Mouse (Mus musculus): Measurements from ENCODE around the gene Padi6. TPM values are rescaled to one million over a fixed set of nuclear protein-coding genes. Genes with fewer than 3 reads are reported as not detected.

Padi6 gene
- polyA plus RNA-seq, 1 experiment from 2014 or later, result not detected

DNA sequence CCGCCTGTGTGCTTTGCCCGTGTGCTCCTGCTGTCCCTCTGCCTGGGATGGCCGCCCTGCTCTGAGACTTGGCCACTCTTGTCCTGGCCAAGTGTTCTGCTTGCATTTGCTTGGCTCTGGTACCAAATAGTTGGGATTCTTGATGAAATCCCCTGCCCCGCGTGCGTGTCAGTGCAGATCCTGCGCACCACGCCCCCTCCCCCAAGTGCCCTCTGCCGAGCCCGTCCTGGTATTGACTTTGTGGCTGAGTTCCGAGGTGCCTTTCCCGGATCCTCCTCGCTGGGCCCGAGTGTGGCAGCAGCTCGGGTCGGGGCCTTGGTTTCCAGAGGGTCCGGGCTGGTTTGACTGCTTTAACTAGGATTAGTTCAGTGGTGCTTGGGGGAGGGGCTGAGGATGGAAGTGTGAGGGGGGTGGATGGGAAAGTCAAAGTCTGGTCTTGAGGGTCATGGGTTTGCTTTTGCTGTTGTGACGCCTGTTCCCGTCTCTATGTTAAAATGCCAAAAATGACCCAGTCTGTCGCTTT lies 20.4 kb downstream of the Padi6 start:
- ATAC-seq (ENCODE audit: low FRiP score, low read depth), result no peak
- no peak overlapping the region for H3K4me2 ChIP-seq (replicated peaks)
- peaks cover 63% of the 10 kb centered on the region for H3K36me3 ChIP-seq
- H3K4me1 ChIP-seq, result peaks cover 8% of the 10 kb centered on the region; the same call in 1 of the 2 replicates
- no peak overlapping the region for H3K4me3 ChIP-seq
- H3K27me3 ChIP-seq, result no peaks in the 10 kb centered on the region
- H3K9me3 ChIP-seq, result no peaks in the 10 kb centered on the region
- no peak overlapping the region for H3K27ac ChIP-seq (replicated peaks)
- H3K9ac ChIP-seq (replicated peaks), result no peak overlapping the region
- WGBS, result 84% methylated on average over 20 of the region's 20 CpGs

DNA sequence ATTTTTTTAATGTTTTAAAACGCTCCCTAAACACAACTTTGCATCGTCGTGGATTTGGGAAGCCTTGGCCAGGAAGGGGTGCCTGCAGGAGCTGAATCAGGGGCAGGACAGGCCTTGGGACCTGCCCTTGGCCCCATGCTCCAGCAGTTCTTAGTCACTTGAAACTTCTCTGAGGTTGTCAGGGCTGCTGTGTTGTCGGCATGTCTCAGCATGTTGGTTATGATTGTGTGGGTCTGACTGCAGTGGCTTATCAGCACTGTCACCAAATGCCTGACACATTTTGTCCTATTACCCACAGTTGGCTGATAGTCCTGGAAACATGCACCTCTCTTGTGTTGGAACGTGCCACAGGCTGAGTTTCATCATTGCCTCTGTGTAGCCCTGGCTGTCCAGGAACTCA lies 22.4 kb downstream of the Padi6 start:
- ATAC-seq (ENCODE audit: low FRiP score, low read depth), result no peak
- H3K9me3 ChIP-seq, result no peaks in the 10 kb centered on the region
- H3K27me3 ChIP-seq, result no peaks in the 10 kb centered on the region
- H3K9ac ChIP-seq (replicated peaks), result no peak overlapping the region
- peaks cover 8% of the 10 kb centered on the region; the same call in 1 of the 2 replicates for H3K4me1 ChIP-seq
- 92% methylated on average over 5 of the region's 5 CpGs for WGBS
- no peak overlapping the region for H3K4me3 ChIP-seq
- peaks cover 82% of the 10 kb centered on the region for H3K36me3 ChIP-seq
- no peak overlapping the region for H3K27ac ChIP-seq (replicated peaks)
- H3K4me2 ChIP-seq (replicated peaks), result no peak overlapping the region

DNA sequence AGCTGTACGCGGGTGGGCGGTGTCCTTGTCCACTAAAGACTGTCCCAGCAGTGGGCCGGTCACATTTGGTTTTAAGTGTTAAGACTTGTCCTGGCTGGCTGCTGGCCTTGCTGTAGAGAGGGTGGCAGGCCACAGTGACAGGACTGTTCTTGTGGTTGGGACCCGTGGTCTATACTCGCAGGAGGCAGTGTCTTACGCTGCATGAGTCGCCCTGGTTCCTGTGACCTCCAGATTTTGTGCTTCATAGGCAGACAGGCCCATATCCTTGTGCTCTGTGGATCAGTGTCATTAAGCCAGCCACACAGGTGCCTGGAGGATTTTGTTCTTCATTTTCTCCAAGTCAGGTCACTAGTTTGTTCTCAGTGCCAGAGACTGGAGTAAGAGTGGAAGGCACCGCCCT lies 24.0 kb downstream of the Padi6 start:
- H3K27me3 ChIP-seq, result no peaks in the 10 kb centered on the region
- peaks cover 12% of the 10 kb centered on the region for H3K4me1 ChIP-seq
- WGBS, result 97% methylated on average over 9 of the region's 9 CpGs
- H3K4me3 ChIP-seq, result no peak overlapping the region
- H3K4me2 ChIP-seq (replicated peaks), result no peak overlapping the region
- H3K36me3 ChIP-seq, result peaks cover 95% of the 10 kb centered on the region
- H3K9me3 ChIP-seq, result no peaks in the 10 kb centered on the region
- no peak overlapping the region for H3K9ac ChIP-seq (replicated peaks)
- ATAC-seq (ENCODE audit: low FRiP score, low read depth), result no peak
- H3K27ac ChIP-seq (replicated peaks), result no peak overlapping the region

DNA sequence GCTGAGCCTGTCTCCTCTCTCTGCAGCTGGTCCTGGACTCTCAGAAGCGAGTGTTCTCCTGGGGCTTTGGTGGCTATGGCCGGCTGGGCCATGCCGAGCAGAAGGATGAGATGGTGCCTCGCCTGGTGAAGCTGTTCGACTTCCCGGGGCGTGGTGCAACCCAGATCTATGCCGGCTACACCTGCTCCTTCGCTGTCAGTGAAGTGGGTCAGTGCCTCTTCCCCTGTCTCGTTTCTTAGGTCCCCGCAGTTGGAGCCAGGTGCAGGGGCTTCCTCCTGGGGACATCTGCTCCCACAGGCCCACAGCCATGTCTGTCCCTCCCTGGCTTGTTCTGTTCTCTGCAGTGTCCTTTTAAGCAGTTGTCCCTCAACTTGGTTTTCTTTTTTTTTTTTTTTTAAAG lies 25.4 kb downstream of the Padi6 start:
- Histone ChIP-seq H3K9ac (replicated peaks) (no peak overlapping the region), H3K9me3 (no peaks in the 10 kb centered on the region), H3K27ac (replicated peaks) (no peak overlapping the region), H3K4me1 (peaks cover 26% of the 10 kb centered on the region), H3K4me2 (replicated peaks) (no peak overlapping the region), H3K4me3 (no peak overlapping the region), H3K27me3 (no peaks in the 10 kb centered on the region), H3K36me3 (peaks cover 95% of the 10 kb centered on the region)
- 93% methylated on average over 11 of the region's 11 CpGs for WGBS
- ATAC-seq (ENCODE audit: low FRiP score, low read depth), result no peak

DNA sequence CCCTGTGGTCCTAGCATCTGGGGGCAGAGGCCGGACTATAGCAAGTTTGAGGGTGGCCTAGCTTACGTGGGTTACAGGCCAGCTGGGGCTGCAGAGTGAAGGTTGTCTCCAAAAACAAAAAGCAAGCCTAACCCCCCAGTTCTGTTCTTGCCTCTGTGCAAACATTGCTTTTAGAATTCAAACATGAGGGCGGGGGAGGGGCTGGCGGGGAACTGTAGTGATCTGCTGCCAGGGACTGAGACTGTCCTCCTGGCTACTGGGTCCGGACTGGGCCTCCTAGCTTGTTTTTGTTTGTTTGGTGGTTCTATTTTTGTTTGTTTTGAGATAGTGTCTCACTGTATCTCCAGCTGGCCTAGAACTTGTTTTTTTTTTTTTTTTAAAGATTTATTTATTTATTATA lies 27.9 kb downstream of the Padi6 start:
- ATAC-seq (ENCODE audit: low FRiP score, low read depth), result no peak
- H3K4me3 ChIP-seq, result no peak overlapping the region
- H3K27me3 ChIP-seq, result no peaks in the 10 kb centered on the region
- no peak overlapping the region for H3K27ac ChIP-seq (replicated peaks)
- H3K36me3 ChIP-seq, result peaks cover 94% of the 10 kb centered on the region
- H3K9ac ChIP-seq (replicated peaks), result no peak overlapping the region; the same call in 1 of the 2 replicates
- 82% methylated on average over 5 of the region's 5 CpGs for WGBS
- peaks cover 34% of the 10 kb centered on the region for H3K4me1 ChIP-seq
- no peaks in the 10 kb centered on the region for H3K9me3 ChIP-seq
- H3K4me2 ChIP-seq (replicated peaks), result no peak overlapping the region

DNA sequence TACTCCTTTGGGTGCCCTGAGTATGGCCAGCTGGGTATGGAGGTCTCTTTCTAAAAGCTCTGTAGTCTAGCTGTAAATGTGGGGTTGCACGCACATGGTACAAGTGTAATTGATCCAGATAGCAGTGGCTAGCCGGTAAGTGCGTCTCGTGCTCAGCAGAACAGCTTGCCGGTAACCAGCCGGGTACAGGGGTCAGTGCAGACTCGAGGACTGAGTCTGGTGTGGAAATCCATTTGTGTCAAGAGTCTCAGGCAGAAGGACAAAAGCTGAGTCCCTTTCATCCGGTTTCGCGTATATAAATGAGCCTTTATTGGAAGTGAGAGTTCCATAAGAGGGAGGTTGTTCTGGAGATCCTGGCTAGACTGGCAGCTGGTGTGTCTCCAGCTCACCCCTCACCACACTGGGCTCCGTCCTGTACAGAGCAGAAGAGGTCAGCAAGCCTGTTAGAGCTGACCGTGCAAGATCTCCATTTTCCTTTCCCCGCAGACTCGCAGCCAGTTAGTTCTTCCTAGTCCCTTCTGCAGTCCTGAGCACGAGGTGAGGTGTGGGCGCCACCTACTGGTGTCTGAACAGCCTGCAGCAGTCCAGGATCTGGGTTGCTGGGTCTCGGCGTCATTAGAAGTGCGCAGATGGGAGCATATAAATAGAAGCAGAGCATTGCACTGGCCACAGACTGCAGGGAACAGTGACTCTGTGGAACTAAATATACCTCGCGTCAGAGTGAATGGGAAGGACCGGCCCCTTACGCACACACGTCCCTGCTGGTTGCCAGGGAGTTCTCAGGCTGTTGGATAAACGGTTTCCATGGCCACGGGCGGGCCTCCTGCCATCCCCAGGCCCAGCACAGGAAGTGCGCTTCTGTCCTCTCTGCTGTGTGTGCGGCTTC lies 28.7 kb downstream of the Padi6 start:
- peaks cover 37% of the 10 kb centered on the region for H3K4me1 ChIP-seq

DNA sequence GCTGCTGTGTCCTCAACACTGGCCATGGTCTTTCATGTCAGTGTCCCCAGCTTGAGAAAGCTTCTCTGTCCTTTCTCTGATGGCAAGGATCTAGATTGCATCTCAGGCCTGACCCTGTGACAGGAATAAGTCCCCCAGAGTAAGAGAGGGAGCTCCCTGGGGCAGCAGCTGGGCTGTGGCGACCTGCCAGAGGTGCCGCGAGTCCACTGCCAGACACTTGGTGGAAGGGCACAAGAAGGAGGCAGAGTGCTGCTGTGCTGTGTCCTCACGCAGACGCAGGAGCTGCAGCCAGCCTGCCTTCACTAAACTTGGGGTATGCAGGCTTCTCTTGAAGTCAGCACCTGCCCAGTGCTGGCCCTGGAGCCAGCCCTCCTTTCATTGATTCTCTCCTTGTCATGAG lies 31.1 kb downstream of the Padi6 start:
- WGBS, result 93% methylated on average over 5 of the region's 5 CpGs
- Histone ChIP-seq H3K9ac (replicated peaks) (no peak overlapping the region), H3K27me3 (no peaks in the 10 kb centered on the region), H3K4me1 (peaks cover 47% of the 10 kb centered on the region), H3K36me3 (peaks cover 96% of the 10 kb centered on the region), H3K9me3 (no peaks in the 10 kb centered on the region), H3K4me3 (no peak overlapping the region), H3K27ac (replicated peaks) (no peak overlapping the region; the same call in 1 of the 2 replicates), H3K4me2 (replicated peaks) (no peak overlapping the region)
- ATAC-seq (ENCODE audit: low FRiP score, low read depth), result no peak

More for the DNA sequence above, 28.7 kb downstream of the Padi6 start:
- no peaks in the 10 kb centered on the region for H3K9me3 ChIP-seq
- H3K9ac ChIP-seq (replicated peaks), result no peak overlapping the region
- 38% methylated on average over 29 of the region's 29 CpGs for WGBS
- H3K36me3 ChIP-seq, result peaks cover 94% of the 10 kb centered on the region
- H3K27me3 ChIP-seq, result no peaks in the 10 kb centered on the region
- peak overlapping the region; percentile 77 for H3K27ac ChIP-seq (replicated peaks)
- no peak overlapping the region for H3K4me2 ChIP-seq (replicated peaks)
- peak; percentile 75 for ATAC-seq (ENCODE audit: low FRiP score, low read depth)
- H3K4me3 ChIP-seq, result no peak overlapping the region

DNA sequence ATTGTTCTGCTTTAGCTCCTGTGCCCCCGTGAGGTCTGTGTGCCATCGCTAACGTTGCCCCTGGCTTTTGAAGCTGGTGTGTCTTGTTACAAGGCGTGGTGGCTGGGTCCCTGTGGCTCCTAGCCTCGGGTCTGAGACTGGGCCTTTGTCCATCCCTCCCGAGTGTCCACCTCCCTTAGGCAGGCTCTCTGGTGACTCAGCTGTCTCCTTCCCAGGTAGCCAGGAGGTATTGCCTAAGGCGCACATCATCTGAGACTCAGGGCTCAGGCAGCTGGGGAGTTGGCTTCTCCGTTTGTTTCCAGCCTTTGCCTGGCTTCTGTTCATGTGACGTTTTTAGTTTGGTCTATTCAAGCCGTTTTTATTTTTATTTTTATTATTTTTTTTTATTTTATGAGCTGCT lies 31.7 kb downstream of the Padi6 start:
- Histone ChIP-seq H3K4me2 (replicated peaks) (no peak overlapping the region), H3K27ac (replicated peaks) (no peak overlapping the region), H3K4me1 (peaks cover 49% of the 10 kb centered on the region), H3K9ac (replicated peaks) (no peak overlapping the region), H3K27me3 (no peaks in the 10 kb centered on the region), H3K4me3 (no peak overlapping the region), H3K9me3 (no peaks in the 10 kb centered on the region), H3K36me3 (peaks cover 96% of the 10 kb centered on the region)
- ATAC-seq (ENCODE audit: low FRiP score, low read depth), result no peak
- WGBS, result 80% methylated on average over 10 of the region's 10 CpGs

DNA sequence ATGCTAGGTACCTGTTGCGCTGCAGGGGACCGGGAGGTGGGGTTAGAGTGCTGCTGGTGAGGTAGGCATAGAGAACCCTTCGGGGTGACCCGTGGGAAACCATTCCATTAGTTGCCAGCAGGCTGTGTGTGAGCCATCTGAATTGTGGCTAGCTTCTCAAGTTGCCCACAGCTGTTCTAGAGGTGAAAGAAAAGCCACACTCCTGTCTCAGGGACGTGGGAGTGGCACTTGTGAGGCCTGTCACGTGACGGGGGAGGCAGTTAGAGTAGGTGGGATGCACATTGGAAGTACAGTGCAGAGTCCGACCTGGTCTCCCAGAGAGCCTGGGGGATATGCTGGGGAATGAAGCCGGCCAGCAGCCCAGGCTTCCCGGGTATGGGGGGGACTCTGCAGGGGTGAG lies 32.8 kb downstream of the Padi6 start:
- no peak overlapping the region for H3K27ac ChIP-seq (replicated peaks)
- peaks cover 96% of the 10 kb centered on the region for H3K36me3 ChIP-seq
- H3K4me1 ChIP-seq, result peaks cover 60% of the 10 kb centered on the region
- no peak for ATAC-seq (ENCODE audit: low FRiP score, low read depth)
- WGBS, result 90% methylated on average over 10 of the region's 10 CpGs
- no peak overlapping the region for H3K4me3 ChIP-seq
- H3K27me3 ChIP-seq, result no peaks in the 10 kb centered on the region
- H3K9me3 ChIP-seq, result no peaks in the 10 kb centered on the region
- H3K4me2 ChIP-seq (replicated peaks), result no peak overlapping the region
- no peak overlapping the region for H3K9ac ChIP-seq (replicated peaks)

DNA sequence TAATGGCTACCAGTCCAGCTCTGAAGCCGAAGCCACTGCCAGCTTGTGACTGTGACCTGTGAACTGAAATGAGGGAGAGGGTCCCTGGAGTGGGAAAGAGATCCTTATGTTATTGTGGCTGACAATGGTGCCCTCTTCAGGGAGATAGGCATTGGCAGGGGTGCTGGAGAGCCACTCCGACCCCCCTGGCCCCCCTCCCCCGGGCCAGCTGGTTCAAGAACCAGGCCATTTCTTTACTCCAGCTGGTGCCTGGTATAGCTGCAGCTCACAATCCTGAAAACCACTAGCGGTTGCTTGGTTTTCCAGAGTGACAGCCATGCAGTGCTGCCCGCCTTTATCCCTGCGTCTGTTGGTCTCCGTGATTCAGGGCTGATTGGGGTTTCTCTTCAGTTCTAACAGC lies 33.3 kb downstream of the Padi6 start:
- no peak overlapping the region for H3K9ac ChIP-seq (replicated peaks)
- H3K4me3 ChIP-seq, result no peak overlapping the region
- no peaks in the 10 kb centered on the region for H3K27me3 ChIP-seq
- peaks cover 95% of the 10 kb centered on the region for H3K36me3 ChIP-seq
- WGBS, result 89% methylated on average over 7 of the region's 7 CpGs
- H3K4me1 ChIP-seq, result peaks cover 60% of the 10 kb centered on the region
- no peak overlapping the region for H3K4me2 ChIP-seq (replicated peaks)
- ATAC-seq (ENCODE audit: low FRiP score, low read depth), result no peak
- no peak overlapping the region; the same call in 1 of the 2 replicates for H3K27ac ChIP-seq (replicated peaks)
- no peaks in the 10 kb centered on the region for H3K9me3 ChIP-seq

DNA sequence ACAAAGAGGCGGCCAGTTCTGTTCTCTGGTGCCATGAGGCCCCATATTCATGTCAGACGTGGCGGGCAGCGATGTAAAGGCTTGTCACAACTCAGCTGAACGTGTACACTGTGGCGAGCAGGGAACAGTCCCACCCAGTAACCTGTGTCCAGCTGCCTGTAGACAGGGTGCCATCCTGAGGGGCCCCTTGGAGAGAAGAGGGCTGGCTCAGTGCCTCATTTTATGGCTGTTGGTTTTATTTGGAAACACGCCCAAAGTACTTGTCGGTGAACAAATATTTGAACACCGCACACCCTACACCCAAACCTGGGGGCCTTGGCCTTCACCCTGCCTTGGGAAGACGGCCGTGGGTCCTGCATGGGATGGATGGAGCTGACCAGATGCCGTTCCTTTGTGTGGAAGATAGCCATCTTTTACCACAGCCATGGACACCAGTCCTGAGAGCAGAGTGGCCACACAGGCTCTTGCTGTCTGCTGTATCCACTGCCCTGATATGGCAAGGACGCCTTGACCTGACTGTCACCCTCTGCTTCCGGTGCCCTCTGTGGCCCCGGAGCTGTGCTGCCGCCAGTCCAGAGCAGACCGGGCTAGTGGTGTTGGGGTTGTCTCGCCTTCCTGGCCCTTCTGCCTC lies 34.0 kb downstream of the Padi6 start:
- no peak overlapping the region; the same call in 1 of the 2 replicates for H3K27ac ChIP-seq (replicated peaks)
- no peak for ATAC-seq (ENCODE audit: low FRiP score, low read depth)
- no peak overlapping the region for H3K4me2 ChIP-seq (replicated peaks)
- H3K9ac ChIP-seq (replicated peaks), result no peak overlapping the region
- peaks cover 90% of the 10 kb centered on the region for H3K36me3 ChIP-seq
- H3K9me3 ChIP-seq, result no peaks in the 10 kb centered on the region
- H3K4me3 ChIP-seq, result no peak overlapping the region
- 88% methylated on average over 18 of the region's 18 CpGs for WGBS
- H3K4me1 ChIP-seq, result peaks cover 61% of the 10 kb centered on the region
- no peaks in the 10 kb centered on the region for H3K27me3 ChIP-seq

DNA sequence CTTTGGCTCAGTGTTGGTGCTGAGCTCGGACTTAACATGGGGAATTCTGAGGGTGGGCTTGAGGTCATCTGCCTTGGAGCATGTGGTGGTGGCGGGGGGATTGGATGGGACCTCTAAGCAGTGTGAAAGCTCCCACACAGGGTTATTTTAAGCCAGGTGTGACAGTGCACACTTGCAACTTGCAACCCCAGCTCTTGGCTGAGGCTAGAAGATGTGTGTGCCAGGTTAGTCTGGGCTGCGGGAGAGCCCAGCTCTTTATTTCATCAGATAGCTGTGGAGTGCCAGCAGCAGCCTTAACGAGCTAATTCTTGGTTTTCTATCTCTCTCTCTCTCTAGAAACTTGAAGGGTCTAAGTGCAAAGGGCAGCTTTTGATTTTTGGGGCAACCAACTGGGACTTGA lies 34.8 kb downstream of the Padi6 start:
- H3K4me1 ChIP-seq, result peaks cover 57% of the 10 kb centered on the region
- H3K9me3 ChIP-seq, result no peaks in the 10 kb centered on the region
- H3K27ac ChIP-seq (replicated peaks), result no peak overlapping the region
- peaks cover 82% of the 10 kb centered on the region for H3K36me3 ChIP-seq
- H3K27me3 ChIP-seq, result no peaks in the 10 kb centered on the region
- no peak for ATAC-seq (ENCODE audit: low FRiP score, low read depth)
- no peak overlapping the region for H3K9ac ChIP-seq (replicated peaks)
- 86% methylated on average over 4 of the region's 4 CpGs for WGBS
- no peak overlapping the region for H3K4me3 ChIP-seq
- H3K4me2 ChIP-seq (replicated peaks), result no peak overlapping the region

Measured in midbrain, embryonic 12.5 days (tissue).